Mouse (Mus musculus): ENCODE measurements around the gene Myo19. TPM values are rescaled to one million over a fixed set of nuclear protein-coding genes. Genes with fewer than 3 reads are reported as not detected.

Gene Myo19
- total RNA-seq, 2 experiments from 2014 or later: 20.0 to 21.1 TPM

GRCm38 (mm10) chr11:84885238-84885637 is 5.3 kb downstream of the Myo19 start:
- DNase-seq: no peak
- intact Hi-C loops (cut with DNase I): no loop called here

DNA sequence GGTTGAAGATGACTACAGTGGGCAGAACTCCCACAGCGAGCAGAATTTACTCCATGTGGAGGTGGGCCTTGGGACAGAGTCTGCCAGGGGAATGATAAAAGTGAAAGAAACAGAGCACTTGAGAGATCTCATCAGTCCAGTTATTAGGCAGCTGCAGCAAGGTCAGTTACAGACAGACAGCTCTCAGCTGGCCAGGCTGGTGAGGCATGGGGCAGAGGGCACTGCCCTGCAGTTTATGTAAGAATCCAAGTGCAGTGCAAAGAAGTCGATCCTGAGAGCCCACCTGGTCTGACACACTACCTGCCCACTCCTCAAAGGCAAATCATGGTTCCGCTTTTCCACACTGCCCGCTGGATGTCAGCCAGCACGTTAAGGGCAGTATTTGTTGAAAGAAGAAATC is 6.3 kb downstream of the Myo19 start:
- no peak for DNase-seq
- intact Hi-C loops (cut with DNase I): no loop called here

DNA sequence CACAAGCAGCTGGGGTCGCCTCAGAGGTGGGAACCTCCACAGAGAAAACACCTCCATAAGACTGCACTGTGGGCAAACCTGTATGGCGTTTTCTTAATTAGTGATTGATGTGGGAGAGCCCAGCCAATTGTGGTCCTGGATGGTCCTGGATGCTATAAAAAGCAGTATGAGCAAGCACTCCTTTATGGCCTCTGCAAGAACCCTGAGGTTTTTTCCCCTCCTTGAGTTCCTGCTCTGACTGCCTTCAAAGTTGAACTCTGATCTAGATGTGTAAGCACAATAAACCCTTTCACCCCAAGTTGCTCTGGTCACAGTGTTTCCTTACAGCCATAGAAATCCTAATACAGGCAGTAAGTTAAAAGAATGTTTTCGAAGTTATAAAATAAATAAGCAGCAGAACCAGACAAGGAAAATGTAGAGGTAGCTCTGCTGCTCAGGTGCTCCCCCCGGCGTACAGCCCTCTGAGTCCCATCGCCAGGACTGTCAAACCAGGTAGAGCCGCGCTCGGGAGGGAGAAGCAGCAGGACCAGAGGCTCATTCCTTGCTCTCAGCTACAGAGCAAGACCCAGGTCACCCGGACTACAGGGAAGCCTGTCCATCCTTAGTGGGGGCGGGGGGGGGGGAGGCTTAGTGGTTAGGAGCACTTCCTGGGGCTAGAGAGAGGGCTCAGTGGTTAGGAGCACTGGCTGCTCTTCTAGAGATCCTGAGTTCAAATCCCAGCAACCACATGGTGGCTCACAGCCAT is 7.0 kb downstream of the Myo19 start:
- intact Hi-C loops (cut with DNase I): no loop called here

DNA sequence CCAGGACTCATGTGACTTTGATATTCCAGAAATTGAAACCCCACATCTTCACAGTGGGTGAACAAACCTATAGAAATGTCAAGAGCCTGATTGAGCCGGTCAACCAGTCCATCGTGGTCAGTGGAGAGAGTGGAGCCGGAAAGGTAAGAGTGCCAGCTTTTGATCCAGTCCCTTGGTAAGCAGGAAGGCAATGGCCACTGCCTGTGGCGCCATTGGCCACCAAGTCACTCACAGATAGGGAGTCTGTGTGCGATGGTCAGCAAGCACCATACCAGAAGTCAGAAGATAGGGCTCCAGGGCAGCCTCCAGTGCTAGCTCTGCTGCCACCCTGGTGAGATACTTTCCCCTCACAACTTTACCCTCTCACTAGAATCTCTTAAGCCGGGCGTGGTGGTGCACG is 8.1 kb downstream of the Myo19 start:
- no peak for DNase-seq
- intact Hi-C loops (cut with DNase I): no loop called here

More for the DNA sequence above, 7.0 kb downstream of the Myo19 start:
- DNase-seq: no peak

DNA sequence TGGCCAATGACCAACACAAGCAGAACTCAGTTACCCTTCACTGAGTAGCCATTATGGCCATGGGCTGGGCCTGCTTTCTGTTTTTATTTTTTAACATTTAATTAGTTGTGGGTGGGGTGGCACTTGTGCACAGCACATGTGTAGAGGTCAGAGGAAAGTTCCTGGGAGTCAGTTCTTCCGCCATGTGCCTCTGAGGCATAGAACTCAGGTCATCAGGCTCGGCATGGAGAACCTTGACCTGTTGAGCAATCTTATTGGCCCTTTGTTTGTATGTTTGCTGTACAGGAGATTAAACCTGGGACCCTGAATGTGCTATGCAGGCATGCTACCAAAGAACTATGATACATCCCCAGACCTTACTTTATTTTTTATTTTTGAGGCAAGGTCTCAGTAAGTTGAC is 9.5 kb downstream of the Myo19 start:
- DNase-seq: no peak
- intact Hi-C loops (cut with DNase I): no loop called here

GRCm38 (mm10) chr11:84891705-84892104 is 11.8 kb downstream of the Myo19 start:
- intact Hi-C loops (cut with DNase I): no loop called here
- DNase-seq: no peak

- DNase-seq: no peak
- intact Hi-C loops (cut with DNase I): no loop called here
Measured at GRCm38 (mm10) chr11:84893113-84893512, 13.2 kb downstream of the Myo19 start.

- intact Hi-C loops (cut with DNase I): no loop called here
- no peak for DNase-seq
Measured at GRCm38 (mm10) chr11:84904597-84905144, 24.7 kb downstream of the Myo19 start.

GRCm38 (mm10) chr11:84907081-84907480 is 27.1 kb downstream of the Myo19 start:
- intact Hi-C loops (cut with DNase I): no loop called here
- no peak for DNase-seq

- intact Hi-C loops (cut with DNase I): no loop called here
- DNase-seq: no peak
Measured at GRCm38 (mm10) chr11:84908480-84908879, 28.5 kb downstream of the Myo19 start.

- peak; percentile 4 for DNase-seq
- intact Hi-C loops (cut with DNase I): no loop called here
Measured at GRCm38 (mm10) chr11:84910411-84910810, 30.5 kb downstream of the Myo19 start.

DNA sequence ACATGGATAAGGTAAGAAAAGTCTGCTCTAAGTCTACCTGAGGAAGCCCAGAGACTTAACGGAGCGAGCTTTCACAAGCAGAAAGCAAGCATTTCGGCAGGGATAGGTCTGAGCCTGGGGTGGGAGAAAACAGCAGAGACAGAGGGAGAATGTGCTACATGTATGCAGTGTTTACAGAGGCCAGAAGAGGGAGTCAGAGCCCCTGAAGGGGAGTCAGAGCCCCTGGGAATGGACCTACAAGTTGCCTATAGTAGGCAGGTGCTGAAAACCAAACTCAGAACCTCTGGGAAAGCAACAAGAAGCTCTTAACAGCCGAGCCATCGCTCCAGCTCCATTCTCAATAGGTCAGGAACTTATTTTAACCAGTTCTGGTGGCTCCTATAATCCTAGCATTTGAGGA is 34.7 kb downstream of the Myo19 start:
- DNase-seq: no peak
- intact Hi-C loops (cut with DNase I): loop anchor here (5.0 kb wide), 2 partner anchors 63 to 268 kb away; no protein-coding TSS in a partner anchor

- peak; percentile 78 for DNase-seq
- intact Hi-C loops (cut with DNase I): loop anchor here (5.0 kb wide), 2 partner anchors 61 to 266 kb away; no protein-coding TSS in a partner anchor
Measured at GRCm38 (mm10) chr11:84916053-84916702, 36.2 kb downstream of the Myo19 start, which contains the start of gene Znhit3. Gene Znhit3 (minus strand): TSS chr11:84916366.

DNA sequence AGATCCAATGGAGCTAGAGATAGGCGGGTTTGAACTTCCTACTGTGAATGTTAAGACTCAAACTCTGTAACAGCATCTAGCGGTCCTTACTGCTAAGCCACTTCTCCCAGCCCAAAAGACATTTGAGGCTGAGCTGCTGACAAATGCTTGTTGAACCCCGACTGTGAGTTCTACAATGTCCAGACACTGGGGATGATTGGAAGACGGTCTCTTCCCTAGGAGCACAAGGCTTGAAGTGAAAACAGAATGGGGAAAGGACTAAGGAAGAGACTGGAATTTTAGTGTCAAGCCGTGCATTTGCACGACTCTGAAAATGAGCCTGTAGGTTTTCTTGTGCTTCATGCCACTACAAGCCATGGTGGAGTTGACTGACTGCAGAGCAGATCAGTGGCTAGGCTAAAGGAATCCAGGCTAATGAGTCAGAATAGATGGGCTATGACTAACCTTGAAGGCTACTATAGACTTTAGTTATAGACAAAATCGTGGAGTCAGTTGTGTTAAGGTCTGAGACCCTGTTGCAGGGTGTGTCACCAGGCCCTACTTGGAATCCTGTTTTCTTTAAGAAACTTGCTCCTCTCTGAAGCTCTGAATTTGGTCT is 36.9 kb downstream of the Myo19 start:
- intact Hi-C loops (cut with DNase I): loop anchor here (5.0 kb wide), 2 partner anchors 60 to 265 kb away; no protein-coding TSS in a partner anchor
- no peak for DNase-seq

GRCm38 (mm10) chr11:84918425-84918824 is 38.5 kb downstream of the Myo19 start:
- peak; percentile 94 for DNase-seq
- intact Hi-C loops (cut with DNase I): loop anchor here (5.0 kb wide), 2 partner anchors 59 to 264 kb away; no protein-coding TSS in a partner anchor

DNA sequence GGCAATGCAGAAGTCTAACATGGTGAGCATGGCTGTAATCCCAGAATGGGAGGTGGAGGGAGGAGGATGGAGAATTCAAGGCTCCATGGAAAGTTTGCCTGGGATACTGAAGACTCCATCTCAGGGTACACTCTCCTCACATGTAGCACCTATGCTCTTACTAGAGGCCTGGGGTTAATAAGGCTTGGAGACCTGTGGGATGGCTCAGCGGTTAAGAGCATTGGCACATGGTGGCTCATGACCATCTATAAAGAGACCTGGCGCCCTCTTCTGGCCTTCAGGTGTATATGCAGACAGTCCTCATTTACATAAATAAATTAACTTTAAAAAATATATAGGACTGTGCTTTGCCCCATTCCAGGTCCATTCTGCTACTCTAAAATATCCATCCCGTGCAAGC is 39.3 kb downstream of the Myo19 start:
- intact Hi-C loops (cut with DNase I): loop anchor here (5.0 kb wide), 2 partner anchors 58 to 263 kb away; no protein-coding TSS in a partner anchor
- peak; percentile 27 for DNase-seq

- no peak for DNase-seq
- intact Hi-C loops (cut with DNase I): loop anchor here (5.0 kb wide), 2 partner anchors 57 to 262 kb away; no protein-coding TSS in a partner anchor
Measured at GRCm38 (mm10) chr11:84919951-84920350, 40.0 kb downstream of the Myo19 start.

GRCm38 (mm10) chr11:84920981-84921380 is 41.0 kb downstream of the Myo19 start:
- intact Hi-C loops (cut with DNase I): no loop called here
- DNase-seq: no peak

GRCm38 (mm10) chr11:84932261-84932660 is 52.3 kb downstream of the Myo19 start:
- DNase-seq: no peak
- intact Hi-C loops (cut with DNase I): no loop called here

DNA sequence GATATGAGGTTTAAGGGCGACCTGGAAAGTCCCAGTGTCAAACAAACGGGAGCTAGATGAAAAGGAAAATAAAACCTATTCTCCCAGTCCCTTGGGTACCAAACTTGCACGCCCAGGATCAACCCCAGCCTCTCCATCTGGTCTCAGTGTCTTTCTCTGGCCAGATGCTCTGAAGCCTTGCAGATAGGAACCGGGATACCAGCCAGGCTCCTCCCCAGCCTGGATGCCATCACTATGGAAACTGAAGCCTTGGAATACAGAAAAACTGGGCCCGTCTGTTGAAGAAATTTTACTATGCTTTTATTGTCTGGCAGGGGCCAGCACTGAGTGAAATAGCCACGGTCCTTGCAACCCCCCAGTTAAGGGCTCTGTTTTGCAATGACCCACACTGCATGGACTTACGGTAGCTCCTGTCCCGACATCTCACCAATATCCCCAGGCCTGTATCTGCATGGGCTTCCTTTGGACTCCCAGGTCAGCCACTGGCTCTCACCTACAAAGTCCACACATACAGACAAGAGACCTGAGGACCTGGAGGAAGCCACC is 59.6 kb downstream of the Myo19 start:
- intact Hi-C loops (cut with DNase I): no loop called here
- peak; percentile 67 for DNase-seq

- DNase-seq: no peak
- intact Hi-C loops (cut with DNase I): no loop called here
Measured at GRCm38 (mm10) chr11:84940140-84940539, 60.2 kb downstream of the Myo19 start.
